Mouse (Mus musculus) intestine, embryonic 15.5 days (tissue): ENCODE data around the gene Bfsp2. TPM values are rescaled to one million over a fixed set of nuclear protein-coding genes. Genes with fewer than 3 reads are reported as not detected.
"Not testable (repeated sequence)": the region's sequence is repeated elsewhere in the genome, so short reads cannot be mapped to it uniquely, and the experiment has no call there.

Experiments used
- ATAC-seq: fragments of 200-750 bp; cut with Nextera tagmentation; 2 replicates; pipeline ENCODE4 v1.8.0; 2017; ENCODE audit warnings: moderate TSS enrichment, moderate library complexity
- H3K27ac ChIP-seq: fragments of 300-500 bp; sonication (generic); 2 replicates; pipeline ENCODE4 v1.5.1; 2015; ENCODE audit warnings: mild to moderate bottlenecking, inconsistent platforms
- H3K27me3 ChIP-seq: fragments of 300-500 bp; sonication (generic); replicated peaks from 2 replicates; pipeline ENCODE4 v1.6.1; 2015; ENCODE audit warnings: inconsistent platforms
- H3K36me3 ChIP-seq: fragments of 300-500 bp; sonication (generic); 2 replicates; pipeline ENCODE4 v1.6.1; 2015; ENCODE audit warnings: inconsistent platforms
- H3K4me1 ChIP-seq: fragments of 300-500 bp; sonication (generic); replicated peaks from 2 replicates; pipeline ENCODE4 v1.6.1; 2015; ENCODE audit warnings: inconsistent platforms
- H3K4me2 ChIP-seq: fragments of 300-500 bp; sonication (generic); replicated peaks from 2 replicates; pipeline ENCODE4 v1.6.1; 2015; ENCODE audit warnings: mild to moderate bottlenecking, inconsistent platforms
- H3K4me3 ChIP-seq: fragments of 300-500 bp; sonication (generic); replicated peaks from 2 replicates; pipeline ENCODE4 v1.5.1; 2015; ENCODE audit warnings: inconsistent platforms
- H3K9ac ChIP-seq: fragments of 300-500 bp; sonication (generic); 2 replicates; pipeline ENCODE4 v1.6.1; 2015; ENCODE audit warnings: inconsistent platforms
- H3K9me3 ChIP-seq: fragments of 300-500 bp; sonication (generic); 2 replicates; pipeline ENCODE4 v1.6.1; 2016; ENCODE audit warnings: inconsistent platforms
- WGBS: fragments of 180-500 bp; shearing (Covaris S2); methylation state at CpG from one replicate; pipeline ENCODE4 v1.1.7; 2015; 5-methylcytosine and 5-hydroxymethylcytosine counted together
- polyA plus RNA-seq: library from polyadenylated mRNA; unstranded; fragments of >200 nt; fragmentation: Nextera tagmentation; extraction: Ambion mirVana; gene quantifications from 2 replicates; pipeline ENCODE4 v1.2.1, GENCODE M21; 2015

The Bfsp2 gene
- polyA plus RNA-seq, 1 experiment from 2014 or later = 0.19 TPM

DNA sequence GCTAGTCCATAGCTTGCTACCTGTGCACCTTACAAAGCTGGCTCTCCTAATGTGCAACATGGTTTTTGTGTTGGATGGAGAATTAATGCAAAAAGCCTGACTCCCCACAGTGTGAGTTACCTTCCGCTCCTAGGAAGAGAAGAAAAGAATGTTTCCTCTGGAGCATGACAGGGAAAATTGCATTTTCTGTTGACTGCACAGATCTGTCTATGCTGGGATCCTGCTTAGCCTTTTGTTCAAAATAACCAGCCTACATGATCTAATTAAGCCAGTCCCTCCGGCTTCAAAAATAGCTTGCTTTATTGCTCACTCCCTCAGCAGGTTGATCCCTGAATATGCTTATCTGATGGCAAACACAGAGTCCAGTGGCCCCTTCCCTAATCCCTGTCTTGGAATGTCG is 59.4 kb downstream of the Bfsp2 start:
- no peak overlapping the region for H3K4me3 ChIP-seq
- H3K9ac ChIP-seq = no peak overlapping the region
- 53% methylated on average over 3 of the region's 3 CpGs for WGBS
- H3K27me3 ChIP-seq = no peaks in the 10 kb centered on the region
- H3K4me2 ChIP-seq = no peak overlapping the region
- no peaks in the 10 kb centered on the region for H3K36me3 ChIP-seq
- no peak overlapping the region for H3K27ac ChIP-seq
- H3K4me1 ChIP-seq = 0 out of 2 replicates have a peak, but pooled peaks cover 4% of the 10 kb centered on the region
- no peak for ATAC-seq
- no peaks in the 10 kb centered on the region for H3K9me3 ChIP-seq

GRCm38 (mm10) chr9:103418786-103419185 is 61.4 kb downstream of the Bfsp2 start:
- no peak overlapping the region for H3K4me2 ChIP-seq
- WGBS = 91% methylated on average over 2 of the region's 2 CpGs
- H3K9ac ChIP-seq = no peak overlapping the region
- ATAC-seq = no peak
- H3K4me1 ChIP-seq = no peaks in the 10 kb centered on the region
- no peaks in the 10 kb centered on the region for H3K36me3 ChIP-seq
- no peak overlapping the region for H3K27ac ChIP-seq
- no peaks in the 10 kb centered on the region for H3K9me3 ChIP-seq
- no peaks in the 10 kb centered on the region for H3K27me3 ChIP-seq
- no peak overlapping the region for H3K4me3 ChIP-seq

DNA sequence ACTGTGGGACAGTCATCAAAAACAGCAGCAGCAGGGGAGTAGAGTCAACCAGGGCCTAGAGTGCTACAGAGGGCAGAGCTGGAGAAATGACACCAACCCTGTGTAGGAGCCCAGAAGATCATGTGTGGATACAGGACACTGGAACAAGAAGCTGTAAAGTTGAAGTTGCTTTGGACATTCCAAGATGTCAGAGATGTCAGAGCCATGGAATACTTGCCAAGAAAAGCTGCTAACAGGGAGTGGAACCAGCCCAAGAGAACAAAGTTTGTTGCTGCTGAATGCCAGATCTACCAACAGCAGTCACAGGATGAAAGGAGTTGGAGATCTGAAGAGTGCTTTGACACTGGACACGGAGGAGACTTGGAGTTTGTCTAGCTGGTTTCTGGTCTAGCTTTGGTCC is 62.0 kb downstream of the Bfsp2 start:
- not testable (repeated sequence) for H3K4me1 ChIP-seq, H3K9ac ChIP-seq, H3K9me3 ChIP-seq, ATAC-seq, H3K27ac ChIP-seq, H3K4me3 ChIP-seq, H3K4me2 ChIP-seq, H3K27me3 ChIP-seq, H3K36me3 ChIP-seq
- 89% methylated on average over 1 of the region's 1 CpGs for WGBS

- Histone ChIP-seq H3K4me3 (no peak overlapping the region), H3K27me3 (no peaks in the 10 kb centered on the region), H3K36me3 (no peaks in the 10 kb centered on the region), H3K9me3 (no peaks in the 10 kb centered on the region), H3K9ac (no peak overlapping the region), H3K4me2 (no peak overlapping the region), H3K27ac (no peak overlapping the region), H3K4me1 (0 out of 2 replicates have a peak, but pooled peaks cover 5% of the 10 kb centered on the region)
- no peak for ATAC-seq
- WGBS = 33% methylated on average over 9 of the region's 9 CpGs
Observed at GRCm38 (mm10) chr9:103413457-103413856, 66.8 kb downstream of the Bfsp2 start.

DNA sequence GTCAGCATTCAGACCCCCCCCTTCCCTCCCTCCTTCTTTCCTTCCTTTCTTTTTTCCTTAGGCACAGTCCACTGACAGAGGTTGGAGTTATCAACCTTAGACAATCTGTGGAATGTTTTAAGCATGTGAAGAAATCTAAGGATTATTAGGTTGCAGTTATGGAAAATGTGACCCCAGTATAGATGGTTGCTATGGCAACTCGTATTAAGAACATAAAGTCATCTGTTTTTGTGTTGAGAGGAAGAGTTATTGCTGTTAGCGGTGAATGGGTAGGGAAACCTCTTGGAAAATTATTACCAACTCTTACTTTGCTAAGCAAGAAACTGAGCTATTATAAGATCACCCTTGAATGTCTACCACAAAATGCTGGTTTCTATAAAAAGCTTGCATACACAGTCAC is 71.1 kb downstream of the Bfsp2 start:
- Histone ChIP-seq H3K4me3 (no peak overlapping the region), H3K9me3 (no peaks in the 10 kb centered on the region), H3K9ac (no peak overlapping the region), H3K27ac (no peak overlapping the region), H3K4me2 (no peak overlapping the region), H3K27me3 (no peaks in the 10 kb centered on the region), H3K36me3 (no peaks in the 10 kb centered on the region), H3K4me1 (0 out of 2 replicates have a peak, but pooled peaks cover 5% of the 10 kb centered on the region)
- no peak for ATAC-seq
- WGBS = 80% methylated on average over 2 of the region's 2 CpGs

- WGBS = 53% methylated on average over 4 of the region's 4 CpGs
- Histone ChIP-seq H3K4me2 (no peak overlapping the region), H3K27ac (no peak overlapping the region), H3K9me3 (no peaks in the 10 kb centered on the region), H3K27me3 (no peaks in the 10 kb centered on the region), H3K36me3 (no peaks in the 10 kb centered on the region), H3K4me1 (0 out of 2 replicates have a peak, but pooled peaks cover 5% of the 10 kb centered on the region), H3K4me3 (no peak overlapping the region), H3K9ac (no peak overlapping the region)
- peak; percentile 12; the same call in 1 of the 2 replicates for ATAC-seq
Observed at GRCm38 (mm10) chr9:103408136-103408777, 72.0 kb downstream of the Bfsp2 start.

- 58% methylated on average over 4 of the region's 4 CpGs for WGBS
- no peak overlapping the region for H3K9ac ChIP-seq
Observed at GRCm38 (mm10) chr9:103403331-103403973, 76.8 kb downstream of the Bfsp2 start.

GRCm38 (mm10) chr9:103398509-103399157 is 81.6 kb downstream of the Bfsp2 start:
- ATAC-seq = no peak
- Histone ChIP-seq H3K4me2 (0 out of 2 replicates have a peak overlapping the region, but pooled peaks have one; percentile 12), H3K4me3 (no peak overlapping the region), H3K27ac (no peak overlapping the region), H3K9ac (no peak overlapping the region), H3K36me3 (no peaks in the 10 kb centered on the region), H3K9me3 (no peaks in the 10 kb centered on the region), H3K27me3 (no peaks in the 10 kb centered on the region), H3K4me1 (no peaks in the 10 kb centered on the region)
- WGBS = 42% methylated on average over 21 of the region's 21 CpGs

More at GRCm38 (mm10) chr9:103403331-103403973, 76.8 kb downstream of the Bfsp2 start:
- Histone ChIP-seq H3K4me3 (no peak overlapping the region), H3K36me3 (no peaks in the 10 kb centered on the region), H3K9me3 (no peaks in the 10 kb centered on the region), H3K27me3 (no peaks in the 10 kb centered on the region), H3K4me2 (no peak overlapping the region), H3K27ac (no peak overlapping the region), H3K4me1 (no peaks in the 10 kb centered on the region)
- no peak for ATAC-seq

- ATAC-seq = no peak
- 87% methylated on average over 11 of the region's 11 CpGs for WGBS
- Histone ChIP-seq H3K4me1 (no peaks in the 10 kb centered on the region), H3K4me3 (no peak overlapping the region), H3K9me3 (no peaks in the 10 kb centered on the region), H3K27ac (no peak overlapping the region), H3K4me2 (no peak overlapping the region), H3K27me3 (no peaks in the 10 kb centered on the region), H3K9ac (no peak overlapping the region), H3K36me3 (no peaks in the 10 kb centered on the region)
Observed at GRCm38 (mm10) chr9:103393256-103393655, 87.0 kb downstream of the Bfsp2 start.

DNA sequence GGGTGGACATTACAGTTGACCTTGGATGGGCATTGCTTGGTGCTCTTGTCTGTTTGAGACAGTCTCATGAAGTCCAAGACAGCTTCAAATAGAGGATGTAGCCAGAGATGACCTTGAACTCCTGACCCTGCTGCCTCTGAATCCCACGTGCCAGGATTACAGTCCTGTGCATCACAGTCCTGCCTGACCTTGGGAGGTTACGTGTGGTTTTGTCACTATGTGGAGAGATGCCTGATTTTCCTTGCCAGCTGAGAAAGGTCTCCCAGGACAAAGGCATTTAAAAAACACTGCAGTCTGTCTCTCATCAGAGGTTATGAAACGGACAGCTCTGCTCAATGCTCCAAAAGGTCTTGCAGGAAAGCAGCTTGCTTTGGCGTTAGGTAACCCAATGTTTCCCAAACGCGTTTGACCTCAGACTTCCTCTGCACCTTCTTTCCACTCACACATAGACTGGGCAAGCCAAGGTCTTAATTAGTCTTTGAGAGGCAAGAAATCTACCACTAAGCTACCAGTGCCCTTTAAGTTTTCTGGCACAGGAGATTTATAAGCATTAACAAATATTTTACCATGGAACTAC is 88.3 kb downstream of the Bfsp2 start:
- H3K9me3 ChIP-seq = no peaks in the 10 kb centered on the region
- no peak overlapping the region for H3K4me3 ChIP-seq
- H3K27ac ChIP-seq = no peak overlapping the region
- no peak for ATAC-seq
- no peak overlapping the region for H3K9ac ChIP-seq
- no peaks in the 10 kb centered on the region for H3K4me1 ChIP-seq
- H3K36me3 ChIP-seq = no peaks in the 10 kb centered on the region
- 57% methylated on average over 6 of the region's 6 CpGs for WGBS
- H3K27me3 ChIP-seq = no peaks in the 10 kb centered on the region
- H3K4me2 ChIP-seq = no peak overlapping the region

GRCm38 (mm10) chr9:103389261-103389660 is 91.0 kb downstream of the Bfsp2 start:
- 80% methylated on average over 6 of the region's 6 CpGs for WGBS
- no peak overlapping the region for H3K4me3 ChIP-seq
- no peak for ATAC-seq

GRCm38 (mm10) chr9:103387011-103387653 is 93.1 kb downstream of the Bfsp2 start:
- WGBS = 53% methylated on average over 10 of the region's 10 CpGs
- Histone ChIP-seq H3K4me2 (no peak overlapping the region), H3K27me3 (no peaks in the 10 kb centered on the region), H3K4me3 (no peak overlapping the region), H3K9ac (no peak overlapping the region), H3K4me1 (0 out of 2 replicates have a peak, but pooled peaks cover 3% of the 10 kb centered on the region), H3K36me3 (no peaks in the 10 kb centered on the region), H3K9me3 (no peaks in the 10 kb centered on the region), H3K27ac (no peak overlapping the region)
- no peak for ATAC-seq

More at GRCm38 (mm10) chr9:103389261-103389660, 91.0 kb downstream of the Bfsp2 start:
- no peak overlapping the region for H3K27ac ChIP-seq
- H3K4me1 ChIP-seq = 0 out of 2 replicates have a peak, but pooled peaks cover 3% of the 10 kb centered on the region
- H3K9ac ChIP-seq = no peak overlapping the region
- no peaks in the 10 kb centered on the region for H3K9me3 ChIP-seq
- no peak overlapping the region for H3K4me2 ChIP-seq
- H3K27me3 ChIP-seq = no peaks in the 10 kb centered on the region
- no peaks in the 10 kb centered on the region for H3K36me3 ChIP-seq
